Mouse (Mus musculus): ENCODE data around the gene Ttc29. TPM values are rescaled to one million over a fixed set of nuclear protein-coding genes. Genes with fewer than 3 reads are reported as not detected.

The Ttc29 gene
- polyA plus RNA-seq (2017; shearing (Covaris generic)): not detected

GRCm38 (mm10) chr8:78213074-78213473 is at the start of gene Ttc29:
TSS of gene Ttc29 (plus strand) at chr8:78213297.
- ATAC-seq: no peak

GRCm38 (mm10) chr8:78171351-78171750 is 41.7 kb upstream of the Ttc29 start:
- no peak for ATAC-seq

DNA sequence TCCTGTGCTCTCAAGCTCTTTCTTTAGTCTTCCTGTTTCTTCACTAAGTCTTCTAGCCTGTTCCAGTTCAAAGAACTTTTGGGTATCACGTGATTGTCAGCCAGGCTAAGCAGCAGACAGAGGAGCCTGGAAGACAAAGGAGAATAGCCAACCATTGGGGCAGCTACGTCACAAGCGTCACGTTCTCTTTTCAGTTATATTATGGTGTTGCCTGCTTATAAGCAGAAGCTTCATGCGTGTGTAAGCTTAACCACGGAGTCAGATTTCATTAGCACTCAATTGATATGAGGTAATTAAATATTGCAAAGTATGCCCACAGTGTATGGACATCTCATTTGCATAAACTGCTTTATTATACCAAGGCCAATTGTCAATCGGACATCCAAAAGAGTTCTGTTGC is 30.4 kb upstream of the Ttc29 start:
- no peak for ATAC-seq

- ATAC-seq: no peak
Observed at GRCm38 (mm10) chr8:78183414-78183813, 29.7 kb upstream of the Ttc29 start.

DNA sequence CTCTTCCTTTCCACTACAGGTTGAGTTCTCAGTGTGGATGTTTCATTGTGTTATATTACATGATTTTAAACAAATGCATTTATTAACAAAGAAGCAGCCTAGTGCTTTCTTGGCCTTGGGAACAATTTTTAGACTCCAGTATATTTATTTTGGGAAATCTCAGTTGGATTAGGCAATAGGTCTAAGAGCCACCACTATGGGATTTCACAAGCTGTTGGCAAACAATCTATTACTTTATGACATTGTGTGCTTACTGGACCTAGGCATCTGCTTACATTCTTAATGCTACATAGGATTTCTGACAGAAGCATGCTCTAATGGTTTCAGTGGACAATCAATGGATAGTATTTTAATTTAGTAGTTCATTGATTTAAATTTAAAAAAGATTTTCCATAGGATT is 26.0 kb upstream of the Ttc29 start:
- ATAC-seq: no peak

GRCm38 (mm10) chr8:78204229-78204628 is 8.9 kb upstream of the Ttc29 start:
- no peak for ATAC-seq

DNA sequence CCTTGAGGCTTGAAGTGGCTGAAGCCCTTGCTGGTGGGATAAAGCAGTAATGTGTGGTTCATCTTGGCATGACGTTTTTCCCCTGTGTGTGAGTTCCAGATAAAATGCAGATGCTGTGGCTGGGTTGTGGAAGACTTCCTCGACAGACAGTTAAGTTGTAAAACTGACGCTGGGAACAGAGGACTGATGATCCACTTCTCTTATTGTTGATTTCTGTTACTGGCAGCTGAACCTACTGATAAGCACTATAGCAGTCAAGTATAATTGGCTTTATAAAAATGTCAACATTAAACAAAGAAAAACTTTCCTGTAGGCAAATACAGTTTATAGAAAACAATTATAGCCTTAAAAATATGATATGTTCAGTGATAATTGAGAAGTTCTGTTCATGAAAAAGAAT is 2.7 kb upstream of the Ttc29 start:
- no peak for ATAC-seq

DNA sequence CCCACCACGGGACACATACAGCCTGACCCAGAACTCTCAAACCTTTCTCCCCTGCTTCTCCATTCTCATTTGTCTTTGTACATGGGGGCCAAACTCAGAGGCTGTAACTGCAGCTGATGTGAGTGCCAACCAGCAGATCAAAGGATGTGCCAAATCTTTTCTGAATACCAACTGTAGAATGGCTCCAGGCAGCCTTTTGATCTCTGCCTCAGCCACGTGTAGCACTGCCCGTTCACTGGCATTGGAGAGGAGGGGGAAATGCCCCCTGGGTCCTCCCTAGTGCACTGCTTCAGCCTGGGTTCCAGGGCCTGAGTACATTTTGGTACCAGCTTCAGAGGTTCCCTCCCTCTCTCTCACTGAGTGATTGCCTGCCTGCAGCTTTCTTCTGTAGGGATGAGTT is 1.5 kb downstream of the Ttc29 start:
- ATAC-seq: no peak

GRCm38 (mm10) chr8:78226087-78226486 is 13.0 kb downstream of the Ttc29 start:
- no peak for ATAC-seq

GRCm38 (mm10) chr8:78230721-78231120 is 17.6 kb downstream of the Ttc29 start:
- ATAC-seq: no peak

DNA sequence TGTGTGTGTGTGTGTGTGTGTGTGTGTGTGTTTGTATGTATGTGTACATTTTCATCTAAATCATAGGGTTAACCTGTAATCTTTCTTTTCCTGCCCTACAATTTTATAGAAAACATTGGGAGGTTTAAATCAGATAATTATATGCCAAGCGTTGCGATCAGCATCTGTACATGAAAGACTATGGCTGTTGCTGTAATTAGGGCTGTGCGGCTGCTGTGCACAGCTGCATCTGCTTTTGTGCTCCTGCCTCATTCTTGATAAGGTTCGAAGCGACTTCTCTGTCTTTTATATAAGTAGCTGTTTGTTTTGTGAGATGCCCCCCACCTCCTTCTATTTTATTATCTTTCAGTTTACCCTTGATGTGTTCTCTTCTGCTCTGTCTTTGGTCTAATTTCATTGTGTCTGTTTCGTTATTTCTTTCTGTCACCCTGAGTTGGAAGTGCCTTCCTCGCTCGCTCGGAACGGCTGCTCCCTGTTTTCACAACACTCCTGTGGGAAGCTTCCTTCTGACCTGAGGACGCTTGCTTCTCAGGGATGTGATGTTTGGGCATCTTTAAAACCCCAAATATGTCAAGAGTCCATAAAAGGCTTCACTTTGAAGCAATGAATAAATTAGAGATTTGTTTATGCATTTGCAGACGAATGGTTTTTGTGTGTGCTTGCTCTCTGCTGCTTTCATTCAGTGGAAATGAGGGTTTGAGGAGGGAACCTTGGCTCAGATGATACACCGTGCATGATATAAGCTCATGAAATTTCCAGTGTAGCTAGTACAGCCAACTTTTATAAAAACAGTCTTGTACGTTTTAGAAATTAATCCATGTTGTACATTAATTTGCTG is 20.0 kb downstream of the Ttc29 start:
- no peak for ATAC-seq

- no peak for ATAC-seq
Observed at GRCm38 (mm10) chr8:78233708-78234201, 20.7 kb downstream of the Ttc29 start.

DNA sequence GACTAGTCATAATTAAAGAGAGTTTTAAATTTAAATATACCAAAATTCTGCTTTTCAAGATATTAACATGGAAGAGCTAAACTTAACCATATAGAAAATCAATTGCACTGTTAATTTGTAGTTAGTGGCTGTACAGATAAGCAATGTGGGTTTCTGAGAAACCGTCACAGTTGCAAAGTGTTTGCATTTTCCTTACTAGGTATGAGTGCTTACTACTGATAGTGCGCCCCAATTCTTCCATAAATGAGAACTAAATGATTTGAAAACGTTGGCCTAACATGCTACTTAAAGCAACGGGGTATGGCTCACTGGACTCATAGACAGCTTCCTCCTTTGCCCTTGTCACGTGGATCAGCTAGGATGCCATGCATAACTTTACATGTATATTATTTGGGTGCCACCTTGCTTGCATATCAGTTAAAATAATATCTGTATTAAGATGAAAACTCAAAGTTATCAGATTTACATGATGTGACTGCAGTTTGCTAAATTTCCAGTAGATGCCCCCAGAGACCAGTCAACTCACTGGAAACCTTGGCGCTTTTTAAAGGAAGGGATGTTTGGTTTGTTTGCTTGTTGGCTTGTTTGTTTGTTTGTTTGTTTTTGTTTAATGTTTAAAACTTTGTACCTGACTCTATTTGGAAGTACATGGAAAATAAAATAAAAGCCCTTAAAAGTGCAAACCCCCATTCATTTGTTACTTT is 25.0 kb downstream of the Ttc29 start:
- ATAC-seq: no peak

DNA sequence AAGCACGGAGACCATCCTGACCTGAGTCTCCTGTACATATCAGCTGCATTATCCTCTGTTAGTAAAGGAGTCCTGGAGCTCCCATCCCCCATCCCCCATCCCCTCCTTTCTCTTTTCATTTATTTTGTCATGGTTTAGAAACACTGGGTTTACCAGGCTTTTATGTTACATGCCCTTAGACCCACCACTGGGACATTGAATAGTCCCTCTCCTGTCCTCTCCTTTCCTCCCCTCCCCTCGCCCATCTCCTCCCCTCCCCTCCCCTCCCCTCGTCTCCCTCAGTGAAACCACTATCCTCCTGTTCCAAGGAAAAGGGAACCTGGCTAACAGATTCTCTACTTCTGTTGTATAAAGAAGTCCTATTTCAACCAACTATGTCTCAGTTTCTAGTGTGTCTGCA is 38.0 kb downstream of the Ttc29 start:
- ATAC-seq: no peak

DNA sequence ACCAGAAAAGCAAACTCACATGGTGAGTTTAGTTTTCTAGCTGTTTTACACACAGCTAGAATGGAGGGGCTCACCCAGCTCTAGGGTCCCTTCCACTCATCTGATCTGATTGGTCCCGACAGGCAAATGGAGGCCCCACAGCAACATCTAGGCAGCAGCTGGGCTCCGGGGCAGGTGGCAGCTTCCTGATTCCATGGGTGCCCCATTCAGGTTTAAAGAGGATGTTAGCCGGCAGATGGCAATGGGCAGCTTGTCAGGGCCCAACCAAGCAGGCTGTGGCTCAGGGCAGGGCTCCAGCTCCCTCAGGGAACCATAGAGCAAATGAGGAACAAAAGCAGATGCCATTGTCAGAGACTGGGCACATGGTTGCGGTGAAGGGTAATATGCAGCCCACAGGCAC is 41.3 kb downstream of the Ttc29 start:
- ATAC-seq: no peak

DNA sequence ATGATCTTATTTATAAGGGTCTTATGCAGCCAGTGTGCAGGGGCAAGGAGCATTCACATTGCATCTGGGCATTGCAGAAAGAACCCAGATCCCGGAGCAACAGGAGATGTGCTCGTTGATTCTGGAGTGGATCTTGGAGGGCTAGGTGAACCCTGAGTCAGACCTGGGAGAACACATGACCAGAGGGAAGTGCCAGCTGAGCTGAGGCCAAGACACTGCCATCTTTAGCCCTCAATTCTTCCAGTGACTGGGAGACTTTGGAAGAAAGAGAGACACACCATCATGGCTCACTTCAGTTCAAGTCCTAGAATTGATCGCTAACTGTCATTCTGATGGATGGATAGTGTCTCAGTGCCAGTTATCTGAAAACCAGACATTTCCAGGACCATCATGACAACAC is 41.9 kb downstream of the Ttc29 start:
- ATAC-seq: no peak

- ATAC-seq: no peak
Observed at GRCm38 (mm10) chr8:78265506-78265905, 52.4 kb downstream of the Ttc29 start.

DNA sequence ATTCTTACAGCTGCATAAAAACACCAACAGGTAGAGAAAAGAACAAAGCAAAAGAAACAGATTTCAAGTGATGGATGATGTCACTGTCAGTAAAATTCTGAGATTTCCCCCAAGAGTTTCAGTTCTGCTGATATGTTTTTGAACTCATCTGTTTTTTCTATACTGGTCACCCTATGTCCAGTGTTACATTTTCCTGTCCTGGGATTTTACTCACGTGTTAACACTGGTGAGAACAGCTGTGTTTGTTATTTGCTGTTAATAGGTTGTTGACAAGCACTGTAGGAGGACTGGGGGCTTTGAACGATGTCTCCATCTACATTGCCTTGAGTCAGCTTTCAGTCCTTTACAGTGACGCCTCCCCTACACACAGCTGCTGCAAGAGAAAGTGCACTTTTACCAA is 53.1 kb downstream of the Ttc29 start:
- ATAC-seq: no peak

GRCm38 (mm10) chr8:78267894-78268411 is 54.9 kb downstream of the Ttc29 start:
- no peak for ATAC-seq

GRCm38 (mm10) chr8:78269281-78269680 is 56.2 kb downstream of the Ttc29 start:
- ATAC-seq: no peak

GRCm38 (mm10) chr8:78271391-78271790 is 58.3 kb downstream of the Ttc29 start:
- no peak for ATAC-seq

GRCm38 (mm10) chr8:78276120-78276519 is 63.0 kb downstream of the Ttc29 start:
- ATAC-seq: no peak

GRCm38 (mm10) chr8:78277411-78277810 is 64.3 kb downstream of the Ttc29 start:
- no peak for ATAC-seq

DNA sequence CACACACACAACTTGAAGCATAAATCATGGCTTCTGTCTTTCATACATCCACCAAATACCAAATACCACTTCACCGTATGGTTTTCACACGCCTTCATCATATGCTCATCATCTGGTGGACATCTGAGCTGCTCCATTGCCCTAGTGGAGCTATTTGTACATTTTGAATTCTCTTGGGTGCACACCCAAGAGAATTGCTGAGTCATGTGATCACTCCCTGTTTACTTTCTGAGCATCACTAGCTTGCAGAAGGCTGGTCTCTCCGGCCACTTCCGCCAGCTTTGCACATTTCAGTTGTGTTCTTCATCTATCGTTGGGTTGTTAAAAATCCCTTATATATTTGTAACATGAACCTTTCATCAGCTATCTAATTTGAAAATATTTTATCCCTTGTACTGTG is 65.5 kb downstream of the Ttc29 start:
- ATAC-seq: no peak
